Mouse (Mus musculus) liver, embryonic 14.5 days (tissue): ENCODE results near the gene Mbnl2.

ENCODE experiments used
- CTCF ChIP-seq: IDR thresholded peaks from 2 replicates; pipeline ENCODE4 v1.5.1; 2016; ENCODE audit warnings: antibody characterized with exemption, low read depth, control low read depth
- EP300 ChIP-seq: IDR thresholded peaks from 2 replicates; pipeline ENCODE4 v1.6.1; 2016; ENCODE audit warnings: antibody characterized with exemption, low read depth

DNA sequence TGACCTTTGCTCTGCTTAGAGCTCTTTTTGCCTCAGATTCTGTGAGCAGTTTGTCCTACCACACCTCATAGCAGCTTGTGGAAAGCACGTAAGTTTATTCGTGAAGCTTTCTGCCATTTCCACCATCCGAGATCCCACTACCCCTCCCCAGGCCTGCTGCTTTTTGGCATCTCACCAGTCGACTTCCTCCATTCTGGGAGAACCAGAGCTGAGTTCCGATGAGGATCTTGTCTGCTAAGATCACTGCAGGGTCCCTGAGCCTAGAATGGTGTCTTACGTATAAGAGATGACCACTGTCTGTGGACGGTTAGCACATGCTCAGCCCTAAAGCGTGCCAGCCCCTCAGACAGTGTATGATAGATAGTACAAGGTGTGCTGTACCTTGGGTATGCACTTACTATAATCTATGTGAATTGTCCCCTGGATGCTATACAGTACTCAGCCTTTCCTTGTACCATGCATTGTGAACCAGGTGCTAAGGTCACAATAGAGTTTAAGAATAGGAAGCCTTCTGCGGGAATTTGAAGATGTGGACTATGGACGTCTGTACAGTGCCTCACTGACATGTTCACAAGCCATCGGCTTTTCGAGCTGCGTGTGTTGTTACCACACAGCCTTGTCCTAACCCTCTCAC is 55.5 kb downstream of the Mbnl2 start:
- TF ChIP-seq CTCF: no peak
- TF ChIP-seq EP300: no peak
